ENCODE assay signal across 23 mouse cellular contexts in the genomic region with DNA sequence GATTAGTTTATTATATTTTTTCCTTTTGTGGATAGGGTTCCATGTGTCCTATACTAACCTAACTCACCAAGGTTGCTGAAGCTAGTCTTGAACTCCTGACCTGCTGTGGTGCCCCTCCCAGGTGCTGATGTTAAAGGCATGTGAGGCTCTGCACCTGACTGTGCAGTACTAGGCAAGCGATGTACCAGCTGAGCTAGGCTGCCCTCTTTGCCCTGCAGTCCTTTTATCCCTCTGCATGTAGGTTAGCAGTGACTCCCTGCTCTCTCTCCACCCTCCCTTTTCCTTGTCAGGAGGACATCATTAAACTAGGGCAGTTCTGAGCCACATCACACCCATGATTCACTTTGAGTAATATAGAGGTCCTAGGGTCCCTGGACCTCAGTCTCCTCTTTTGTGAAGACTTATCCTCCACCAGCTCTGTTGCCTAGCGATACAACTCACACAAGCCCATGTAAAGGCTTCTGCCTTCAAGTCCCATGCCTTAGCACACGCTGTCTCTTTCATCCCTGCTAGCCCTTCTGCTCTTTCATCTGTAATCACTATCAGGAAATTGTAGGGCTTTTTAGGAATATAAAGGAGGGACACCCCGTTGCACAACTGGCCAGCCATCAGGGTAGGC. TPM values are rescaled to one million over a fixed set of nuclear protein-coding genes. Genes with fewer than 3 reads are reported as not detected.
A peak's percentile ranks its signal among the peaks of the same experiment; 100 is the strongest.
DNase-seq lines count a peak whose midpoint lies in the region; ATAC-seq and TF ChIP-seq lines count a peak whose summit lies in the region.
"Had no signal": no experiment of that assay in that cellular context is flagged by ENCODE, and none has a peak within 500 bp of the region (broad histone marks: within the 10 kb centered on the region; RNA-seq: fewer than 3 reads in every experiment).

No protein-coding gene starts in this region.

- no peak overlapping the region for H3K9ac ChIP-seq in forebrain, embryonic 13.5 days
- no peak overlapping the region for H3K9ac ChIP-seq in forebrain, embryonic 16.5 days (replicated peaks; ENCODE audit: low read depth, low read length)
- H3K9ac ChIP-seq in midbrain, embryonic 13.5 days (replicated peaks): no peak overlapping the region
- H3K9ac ChIP-seq: hindbrain, embryonic 12.5 days; lung, embryonic 15.5 days; neural tube, embryonic 13.5 days had no signal

- H3K4me3 ChIP-seq in forebrain, embryonic 13.5 days: no peak overlapping the region
- no peak overlapping the region for H3K4me3 ChIP-seq in forebrain, embryonic 16.5 days (replicated peaks; ENCODE audit: low read length)
- no peak overlapping the region for H3K4me3 ChIP-seq in midbrain, embryonic 13.5 days (replicated peaks)
- H3K4me3 ChIP-seq in midbrain, embryonic 10.5 days: no peak overlapping the region
- no peak overlapping the region for H3K4me3 ChIP-seq in thymus, adult 2 months (ENCODE audit: control insufficient read depth, insufficient read depth, low read length)
- H3K4me3 ChIP-seq: hindbrain, embryonic 12.5 days; lung, embryonic 15.5 days; neural tube, embryonic 13.5 days had no signal

- H3K4me2 ChIP-seq in forebrain, embryonic 13.5 days: no peak overlapping the region
- no peak overlapping the region for H3K4me2 ChIP-seq in forebrain, embryonic 16.5 days (ENCODE audit: low read length)
- H3K4me2 ChIP-seq in midbrain, embryonic 13.5 days (replicated peaks): no peak overlapping the region
- H3K4me2 ChIP-seq: heart, embryonic 11.5 days; hindbrain, embryonic 12.5 days; lung, embryonic 15.5 days; neural tube, embryonic 13.5 days had no signal

- H3K27ac ChIP-seq in forebrain, embryonic 13.5 days: no peak overlapping the region
- H3K27ac ChIP-seq in forebrain, embryonic 16.5 days (ENCODE audit: low read length): no peak overlapping the region
- H3K27ac ChIP-seq in midbrain, embryonic 13.5 days: no peak overlapping the region
- no peak overlapping the region for H3K27ac ChIP-seq in midbrain, embryonic 10.5 days (replicated peaks)
- peak overlapping the region; percentile 55 for H3K27ac ChIP-seq in thymus, adult 2 months (ENCODE audit: control insufficient read depth, insufficient read depth, low read length)
- H3K27ac ChIP-seq: hindbrain, embryonic 12.5 days; lung, embryonic 15.5 days; neural tube, embryonic 13.5 days had no signal

- H3K27me3 ChIP-seq in forebrain, embryonic 13.5 days: no peaks in the 10 kb centered on the region
- no peaks in the 10 kb centered on the region for H3K27me3 ChIP-seq in forebrain, embryonic 16.5 days (replicated peaks; ENCODE audit: control insufficient read depth, insufficient read depth, low read length)
- peaks cover 6% of the 10 kb centered on the region; the same call in 1 of the 2 replicates for H3K27me3 ChIP-seq in midbrain, embryonic 13.5 days
- peaks cover 31% of the 10 kb centered on the region; the same call in 1 of the 2 replicates for H3K27me3 ChIP-seq in midbrain, embryonic 10.5 days (ENCODE audit: low read depth, poor library complexity, severe bottlenecking)
- H3K27me3 ChIP-seq in thymus, adult 2 months (ENCODE audit: control insufficient read depth, insufficient read depth, low read length): no peaks in the 10 kb centered on the region
- H3K27me3 ChIP-seq: lung, embryonic 15.5 days had no signal

- 71% methylated on average over 4 of the region's 4 CpGs for whole genome bisulfite sequencing in forebrain, embryonic 13.5 days
- 76% methylated on average over 4 of the region's 4 CpGs for WGBS in forebrain, embryonic 16.5 days
- WGBS in midbrain, embryonic 13.5 days: 56% methylated on average over 4 of the region's 4 CpGs
- 72% methylated on average over 4 of the region's 4 CpGs for WGBS in midbrain, embryonic 10.5 days
- WGBS in thymus, adult 2 months: 68% methylated on average over 4 of the region's 4 CpGs

- no peak for TF ChIP-seq POLR2A in thymus, adult 2 months (IDR thresholded peaks at IDR 0.05; ENCODE audit: control insufficient read depth, extremely low read depth, insufficient read depth, low read length, poor library complexity)

- ATAC-seq in forebrain, embryonic 13.5 days: peak; percentile 38; the same call in 1 of the 2 replicates
- no peak for ATAC-seq in forebrain, embryonic 16.5 days
- peak; percentile 68; the same call in 1 of the 2 replicates for ATAC-seq in midbrain, embryonic 13.5 days
- ATAC-seq: intestine, embryonic 16.5 days had no signal

- TF ChIP-seq CTCF in thymus, adult 2 months (IDR thresholded peaks at IDR 0.05; ENCODE audit: borderline replicate concordance, control insufficient read depth, extremely low read depth, insufficient read depth, low read length, poor library complexity): no peak

- H3K4me1 ChIP-seq in forebrain, embryonic 13.5 days: peaks cover 9% of the 10 kb centered on the region
- H3K4me1 ChIP-seq in forebrain, embryonic 16.5 days (replicated peaks; ENCODE audit: control insufficient read depth, insufficient read depth, low read length): no peaks in the 10 kb centered on the region
- H3K4me1 ChIP-seq in midbrain, embryonic 13.5 days (replicated peaks): peaks cover 14% of the 10 kb centered on the region
- H3K4me1 ChIP-seq in midbrain, embryonic 10.5 days: peaks cover 31% of the 10 kb centered on the region
- peaks cover 51% of the 10 kb centered on the region for H3K4me1 ChIP-seq in thymus, adult 2 months (replicated peaks; ENCODE audit: control insufficient read depth, insufficient read depth, low read length)

- no peak for DNase-seq in midbrain, embryonic 10.5 days (ENCODE audit: low spot score)
- DNase-seq in thymus, adult 2 months: peak; percentile 47
- peak; percentile 36 to 67 for DNase-seq in thymus, postnatal 36 days
- DNase-seq in urinary bladder, postnatal 4 days (ENCODE audit: low spot score in 2 of 2): no peak
- DNase-seq in adrenal gland, postnatal 36 days: no peak
- DNase-seq: adrenal gland, postnatal 14 days; cerebellum, adult 2 months; cerebellum, postnatal 25 days; gastrocnemius, postnatal 25 days; heart, adult 11 months; heart, postnatal 36 days; kidney, adult 9 months; kidney, postnatal 10 days; liver had no signal

- H3K36me3 ChIP-seq in forebrain, embryonic 13.5 days (ENCODE audit: poor library complexity, severe bottlenecking): no peaks in the 10 kb centered on the region
- H3K36me3 ChIP-seq in forebrain, embryonic 16.5 days (ENCODE audit: control insufficient read depth, insufficient read depth): no peaks in the 10 kb centered on the region
- H3K36me3 ChIP-seq in midbrain, embryonic 13.5 days: no peaks in the 10 kb centered on the region
- H3K36me3 ChIP-seq in midbrain, embryonic 10.5 days: no peaks in the 10 kb centered on the region
- no peaks in the 10 kb centered on the region for H3K36me3 ChIP-seq in thymus, adult 2 months (ENCODE audit: control insufficient read depth, insufficient read depth, low read length)
- H3K36me3 ChIP-seq: G1E; hindbrain, embryonic 12.5 days; lung, embryonic 15.5 days; neural tube, embryonic 13.5 days had no signal

- H3K9me3 ChIP-seq in forebrain, embryonic 13.5 days (replicated peaks): no peaks in the 10 kb centered on the region
- H3K9me3 ChIP-seq in forebrain, embryonic 16.5 days (ENCODE audit: control insufficient read depth, low read length): no peaks in the 10 kb centered on the region
- H3K9me3 ChIP-seq in midbrain, embryonic 13.5 days: no peaks in the 10 kb centered on the region
- H3K9me3 ChIP-seq in midbrain, embryonic 10.5 days (replicated peaks): no peaks in the 10 kb centered on the region
- H3K9me3 ChIP-seq: G1E; hindbrain, embryonic 12.5 days; lung, embryonic 15.5 days; neural tube, embryonic 13.5 days had no signal

RNA-seq across cellular contexts. Expression of a gene that starts 35.7 kb away (rescaled TPM):
- 1.8 and 2.0 TPM in 2 replicates for polyA plus RNA-seq in forebrain, embryonic 13.5 days (2015; fragmentation: Nextera tagmentation; extraction: Ambion mirVana)
- 1.5 and 1.7 TPM in 2 replicates for polyA plus RNA-seq in forebrain, embryonic 16.5 days (2015; fragmentation: Nextera tagmentation; extraction: Ambion mirVana)
- 1.9 and 2.3 TPM in 2 replicates for polyA plus RNA-seq in midbrain, embryonic 13.5 days (2015; fragmentation: Nextera tagmentation; extraction: Ambion mirVana)
- 3.5 and 5.1 TPM in 2 replicates for polyA plus RNA-seq in midbrain, embryonic 10.5 days (2016; fragmentation: Nextera tagmentation; extraction: Ambion mirVana)
- polyA plus RNA-seq in thymus, adult 2 months (2012; rRNA removed): 49.1 and 51.7 TPM in 2 replicates
- total RNA-seq in adrenal gland, postnatal 36 days (2021): 10 to 100 TPM; 40.8 to 44.1 TPM

Comparison
In these comparisons a context has a peak if more than half of its experiments do, and no peak if none do; other contexts are left out.
1. DNase-seq: peak in thymus, adult 2 months (single experiment) and thymus, postnatal 36 days (2 of 2); none in midbrain, embryonic 10.5 days (single experiment), urinary bladder, postnatal 4 days (0 of 2) and adrenal gland, postnatal 36 days (0 of 2).